Mouse (Mus musculus) heart, postnatal 0 days (tissue): ENCODE data around the gene Ablim2. TPM values are rescaled to one million over a fixed set of nuclear protein-coding genes. Genes with fewer than 3 reads are reported as not detected.

Experiments
- ATAC-seq: fragments of 200-750 bp; cut with Nextera tagmentation; 2 replicates; pipeline ENCODE4 v1.8.0; 2017; ENCODE audit warnings: low read depth, moderate number of reproducible peaks, moderate library complexity; ENCODE audit not compliant: insufficient read depth
- DNase-seq: peaks from one replicate; pipeline ENCODE4 v3.0.0-alpha.2; 2016; ENCODE audit warnings: low spot score
- H3K27ac ChIP-seq: fragments of 300-500 bp; sonication (generic); 2 replicates; pipeline ENCODE4 v1.5.1; 2014; ENCODE audit warnings: low read depth, mild to moderate bottlenecking
- H3K27me3 ChIP-seq: fragments of 300-500 bp; sonication (generic); 2 replicates; pipeline ENCODE4 v1.6.1; 2014; ENCODE audit warnings: low read length, mixed read lengths; ENCODE audit not compliant: control insufficient read depth, insufficient read depth
- H3K36me3 ChIP-seq: fragments of 300-500 bp; sonication (generic); replicated peaks from 2 replicates; pipeline ENCODE4 v1.6.1; 2014; ENCODE audit warnings: low read length, mixed read lengths; ENCODE audit not compliant: control insufficient read depth, insufficient read depth
- H3K4me1 ChIP-seq: fragments of 300-500 bp; sonication (generic); 2 replicates; pipeline ENCODE4 v1.6.1; 2014; ENCODE audit warnings: antibody characterized with exemption; ENCODE audit not compliant: control insufficient read depth, insufficient read depth
- H3K4me2 ChIP-seq: fragments of 300-500 bp; sonication (generic); 2 replicates; pipeline ENCODE4 v1.6.1; 2014; ENCODE audit warnings: low read depth, mild to moderate bottlenecking, low read length, moderate library complexity
- H3K4me3 ChIP-seq: fragments of 300-500 bp; sonication (generic); 2 replicates; pipeline ENCODE4 v1.5.1; 2014; ENCODE audit warnings: low read depth, low read length
- H3K9ac ChIP-seq: fragments of 300-500 bp; sonication (generic); replicated peaks from 2 replicates; pipeline ENCODE4 v1.6.1; 2014; ENCODE audit warnings: low read depth, low read length, mixed read lengths
- H3K9me3 ChIP-seq: fragments of 300-500 bp; sonication (generic); replicated peaks from 2 replicates; pipeline ENCODE4 v1.6.1; 2016; ENCODE audit warnings: low read length; ENCODE audit not compliant: control insufficient read depth
- CTCF ChIP-seq: IDR thresholded peaks from 2 replicates; pipeline ENCODE4 v1.5.1; 2016; ENCODE audit warnings: antibody characterized with exemption, control low read depth, low read depth
- EP300 ChIP-seq: IDR thresholded peaks from 2 replicates; pipeline ENCODE4 v1.6.1; 2016; ENCODE audit warnings: antibody characterized with exemption, low read depth
- WGBS: fragments of 180-500 bp; shearing (Covaris S2); extraction: QIAGEN DNeasy Blood & Tissue Kit; methylation state at CpG from one replicate; pipeline ENCODE4 v1.1.7; 2014; 5-methylcytosine and 5-hydroxymethylcytosine counted together
- polyA plus RNA-seq: library from polyadenylated mRNA; unstranded; fragments of >200 nt; fragmentation: Nextera tagmentation; extraction: Ambion mirVana; gene quantifications from 2 replicates; pipeline ENCODE4 v1.2.1, GENCODE M21; 2015
- total RNA-seq: library from RNA; depleted of rRNA; stranded (reverse); fragments of >200 nt; gene quantifications from 2 replicates; pipeline ENCODE4 v1.2.3, GENCODE M21; 2014; ENCODE audit warnings: low replicate concordance

The Ablim2 gene
- total and polyA plus RNA-seq, 2 experiments from 2014 or later = 8.8 to 22.1 TPM

- Histone ChIP-seq H3K4me2 (no peak overlapping the region), H3K9ac (no peak overlapping the region), H3K27me3 (no peaks in the 10 kb centered on the region), H3K4me3 (no peak overlapping the region), H3K9me3 (0 out of 2 replicates have a peak, but pooled peaks cover 1% of the 10 kb centered on the region), H3K36me3 (peaks cover 9% of the 10 kb centered on the region), H3K4me1 (peaks cover 71% of the 10 kb centered on the region), H3K27ac (no peak overlapping the region)
- no peak for DNase-seq
- ATAC-seq = no peak
- TF ChIP-seq EP300 (no peak), CTCF (no peak)
- 46% methylated on average over 4 of the region's 4 CpGs for WGBS
Observed at GRCm38 (mm10) chr5:35907090-35907489, 149.4 kb downstream of the Ablim2 start.

- TF ChIP-seq CTCF = no peak
- TF ChIP-seq EP300 = no peak
- H3K27me3 ChIP-seq = no peaks in the 10 kb centered on the region
- ATAC-seq (peak; percentile 73), DNase-seq (peak; percentile 90)
- H3K9me3 ChIP-seq = 0 out of 2 replicates have a peak, but pooled peaks cover 2% of the 10 kb centered on the region
- no peak overlapping the region for H3K9ac ChIP-seq
- H3K4me2 ChIP-seq = peak overlapping the region; percentile 12; the same call in 1 of the 2 replicates
- 20% methylated on average over 15 of the region's 15 CpGs for WGBS
- peak overlapping the region; percentile 73 for H3K27ac ChIP-seq
- H3K4me1 ChIP-seq = peaks cover 71% of the 10 kb centered on the region
- no peak overlapping the region for H3K4me3 ChIP-seq
- H3K36me3 ChIP-seq = peaks cover 16% of the 10 kb centered on the region
Observed at GRCm38 (mm10) chr5:35907633-35908426, 150.2 kb downstream of the Ablim2 start.

DNA sequence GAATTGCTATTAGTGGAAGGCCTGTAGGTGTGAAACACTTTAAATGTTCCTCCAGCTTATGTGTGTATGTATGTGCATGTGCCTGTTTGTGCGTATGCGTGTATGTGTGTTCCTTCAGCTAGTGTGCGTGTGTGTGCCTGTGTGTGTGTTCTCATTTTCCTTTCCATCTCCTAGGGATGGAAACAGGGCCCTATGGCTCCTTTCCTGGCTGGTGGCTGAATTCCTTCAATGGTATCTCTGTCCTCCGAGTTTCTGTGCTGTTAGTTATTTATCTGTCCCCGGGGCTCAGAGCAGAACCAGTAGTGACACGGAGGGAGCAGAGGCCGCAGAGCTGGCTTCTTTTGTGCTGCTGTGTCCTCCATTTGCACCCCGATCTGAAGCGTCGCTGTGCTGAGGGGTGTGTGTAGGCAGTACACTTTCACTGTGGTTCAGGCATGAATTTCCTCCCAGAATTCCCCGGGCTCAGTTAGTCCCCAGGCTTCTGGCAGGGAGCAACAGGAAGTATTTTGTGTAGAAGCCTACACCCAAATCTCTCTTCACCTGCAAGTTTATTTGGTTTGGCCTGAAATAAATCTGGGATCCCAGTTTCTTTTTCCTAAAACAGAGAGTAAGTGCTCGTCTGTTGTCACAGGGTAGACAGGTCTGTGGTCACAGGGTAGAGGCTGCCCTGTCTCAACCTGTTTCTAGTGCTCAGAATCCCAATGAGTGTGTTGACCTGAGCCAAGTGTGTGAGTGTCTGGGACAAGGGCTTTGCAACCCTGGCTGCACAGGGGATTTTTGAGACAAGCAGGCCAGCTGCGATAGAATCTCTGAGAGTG is 151.2 kb downstream of the Ablim2 start:
- no peak for DNase-seq
- H3K4me3 ChIP-seq = no peak overlapping the region
- H3K4me2 ChIP-seq = peak overlapping the region; percentile 12
- H3K9me3 ChIP-seq = 0 out of 2 replicates have a peak, but pooled peaks cover 2% of the 10 kb centered on the region
- TF ChIP-seq CTCF (no peak), EP300 (no peak)
- peaks cover 63% of the 10 kb centered on the region for H3K4me1 ChIP-seq
- WGBS = 31% methylated on average over 13 of the region's 13 CpGs
- peak overlapping the region; percentile 73 for H3K27ac ChIP-seq
- no peak overlapping the region for H3K9ac ChIP-seq
- ATAC-seq = no peak
- H3K27me3 ChIP-seq = no peaks in the 10 kb centered on the region
- peaks cover 18% of the 10 kb centered on the region for H3K36me3 ChIP-seq

- Histone ChIP-seq H3K9me3 (0 out of 2 replicates have a peak, but pooled peaks cover 2% of the 10 kb centered on the region), H3K4me3 (no peak overlapping the region), H3K4me2 (no peak overlapping the region), H3K27me3 (no peaks in the 10 kb centered on the region), H3K27ac (peak overlapping the region; percentile 57), H3K9ac (no peak overlapping the region), H3K36me3 (peaks cover 14% of the 10 kb centered on the region), H3K4me1 (peaks cover 46% of the 10 kb centered on the region)
- no peak for TF ChIP-seq CTCF
- TF ChIP-seq EP300 = no peak
- DNase-seq (no peak), ATAC-seq (no peak)
- WGBS = 69% methylated on average over 12 of the region's 12 CpGs
Observed at GRCm38 (mm10) chr5:35915629-35916300, 158.1 kb downstream of the Ablim2 start.

DNA sequence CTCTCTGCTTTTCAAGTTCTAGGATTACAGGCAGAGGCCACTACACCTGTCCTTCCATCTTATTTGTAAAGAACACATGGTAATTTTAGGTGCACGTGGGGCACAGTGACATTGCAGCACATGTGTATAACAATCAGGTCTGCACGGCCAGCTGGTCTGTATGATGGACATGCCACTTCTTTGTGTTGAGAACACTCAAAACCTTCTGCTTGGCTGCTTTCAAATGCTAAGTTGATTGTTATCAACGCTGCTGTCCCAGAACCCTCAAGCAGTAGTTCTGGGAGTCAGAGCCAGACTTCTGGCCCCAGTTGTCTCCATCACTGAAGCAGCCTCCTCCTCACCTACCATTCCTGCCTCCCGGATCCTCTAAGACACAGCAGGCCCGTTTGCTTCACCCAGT is 159.0 kb downstream of the Ablim2 start:
- Histone ChIP-seq H3K9me3 (0 out of 2 replicates have a peak, but pooled peaks cover 2% of the 10 kb centered on the region), H3K4me3 (no peak overlapping the region), H3K36me3 (peaks cover 13% of the 10 kb centered on the region), H3K27ac (peak overlapping the region; percentile 57; the same call in 1 of the 2 replicates), H3K9ac (no peak overlapping the region), H3K27me3 (no peaks in the 10 kb centered on the region), H3K4me1 (peaks cover 52% of the 10 kb centered on the region), H3K4me2 (no peak overlapping the region)
- DNase-seq = no peak
- WGBS = 54% methylated on average over 5 of the region's 5 CpGs
- no peak for ATAC-seq
- no peak for TF ChIP-seq EP300
- TF ChIP-seq CTCF = no peak
